Mouse (Mus musculus) lung, postnatal 25 days (tissue): Measurements from ENCODE around the gene Tcaf1.

ENCODE experiments used
- DNase-seq: peaks from one replicate; pipeline ENCODE4 v3.0.0; 2022; ENCODE audit warnings: low spot score

Tcaf1 gene

GRCm38 (mm10) chr6:42709291-42710211 lies at the start of gene Tcaf1:
Tcaf1 (minus strand) TSS chr6:42710088.
- peak; percentile 68 for DNase-seq

DNA sequence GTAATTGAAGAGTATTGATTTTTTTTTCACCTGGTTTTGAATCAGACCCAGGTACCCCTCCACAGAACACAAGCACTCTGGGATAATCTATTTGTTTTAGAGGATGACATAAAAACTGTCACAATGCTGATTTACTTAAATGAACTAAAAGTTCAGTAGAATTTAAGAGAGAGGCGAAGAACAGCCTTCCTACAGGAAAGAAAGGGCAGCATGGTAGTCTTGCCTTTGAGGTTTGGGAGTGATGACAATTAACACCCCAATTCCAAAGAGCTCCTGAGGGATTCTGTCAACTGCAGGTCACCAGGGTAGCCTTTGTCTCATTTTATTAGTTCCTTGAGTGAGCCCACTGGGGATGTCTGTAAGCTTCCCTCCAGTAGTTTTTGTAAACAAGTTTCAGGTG lies 46.2 kb upstream of the Tcaf1 start, which contains the start of gene Olfr38:
Olfr38 (plus strand) TSS at position 301 of the 400 bp plus-strand sequence.
- no peak for DNase-seq

GRCm38 (mm10) chr6:42747846-42748245 lies 38.0 kb upstream of the Tcaf1 start:
- DNase-seq, result no peak

DNA sequence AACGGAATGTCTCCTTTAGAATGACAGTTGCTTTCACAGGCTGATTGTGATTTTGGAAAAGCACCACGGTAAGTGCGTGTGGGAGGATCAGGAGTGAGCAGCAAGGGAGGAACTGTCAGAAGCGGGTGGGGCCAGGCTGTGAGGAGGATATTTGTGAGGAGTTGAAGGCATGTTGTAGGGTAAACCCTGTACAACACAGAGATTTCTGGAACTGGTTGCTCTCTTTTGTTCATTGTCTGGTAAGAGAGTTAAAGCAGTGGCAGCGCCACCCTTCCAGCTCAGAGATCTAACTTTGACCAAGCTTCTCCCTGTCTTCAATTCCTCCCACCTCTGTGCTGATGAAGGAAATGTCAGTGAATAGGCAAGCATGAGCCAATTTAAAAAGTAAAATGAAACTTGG lies 32.4 kb upstream of the Tcaf1 start:
- DNase-seq, result no peak

DNA sequence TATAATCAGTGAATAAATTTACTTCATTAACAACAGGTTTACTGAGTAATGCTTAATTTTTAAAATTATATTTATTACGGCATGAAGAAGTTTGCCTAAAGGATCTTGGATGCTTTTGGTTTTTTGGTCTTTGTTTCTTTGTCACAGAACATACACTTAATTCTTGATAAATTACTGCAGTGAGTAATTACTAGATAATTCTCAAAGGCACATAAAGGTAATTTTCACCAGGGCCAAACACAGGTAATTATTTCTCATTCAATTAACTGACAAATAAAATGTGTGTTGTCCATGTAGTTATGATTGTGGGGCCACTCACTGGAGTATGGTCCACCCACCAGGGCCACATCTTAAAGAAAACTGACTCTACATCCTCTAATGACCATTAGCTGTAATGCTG lies 29.2 kb upstream of the Tcaf1 start, which contains the start of gene Olfr453:
Olfr453 (plus strand) TSS at position 301 of the 400 bp plus-strand sequence.
- DNase-seq, result no peak

GRCm38 (mm10) chr6:42717973-42718372 lies 8.1 kb upstream of the Tcaf1 start:
- DNase-seq, result no peak

GRCm38 (mm10) chr6:42714668-42715067 lies 4.8 kb upstream of the Tcaf1 start:
- no peak for DNase-seq

DNA sequence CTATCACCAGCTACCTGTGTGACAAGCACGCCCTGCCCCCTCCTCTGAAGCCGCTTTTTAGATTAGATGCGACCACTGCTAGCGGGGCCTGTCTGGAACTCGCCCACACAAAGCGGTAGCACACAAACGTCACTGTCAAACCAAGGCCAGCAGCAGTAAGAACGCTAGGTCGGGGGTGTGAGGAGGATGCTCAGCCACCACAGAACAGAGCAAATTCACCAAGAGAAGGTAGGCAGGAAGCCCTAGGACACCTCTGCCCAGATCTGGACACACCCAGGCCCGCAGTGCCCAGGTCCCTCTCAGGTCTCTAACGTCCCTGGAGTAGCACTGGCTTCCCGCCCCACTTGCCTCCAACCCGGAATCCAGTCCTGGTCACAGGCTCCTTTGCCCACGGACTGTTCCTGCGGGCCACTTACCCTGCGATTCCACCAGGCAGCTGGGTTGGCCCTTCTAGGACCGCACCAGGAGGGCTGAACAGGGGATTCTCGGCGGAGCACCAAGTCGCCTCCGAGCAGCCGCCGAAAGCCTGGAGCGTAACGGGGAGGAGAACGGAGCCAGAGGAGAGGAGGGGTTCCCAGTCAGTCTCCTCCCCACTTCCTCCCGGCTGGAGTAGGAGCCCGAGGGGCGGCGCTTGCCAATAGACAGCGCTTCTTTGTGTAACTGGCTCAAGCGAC lies 17.2 kb downstream of the Tcaf1 start:
- peak; percentile 83 for DNase-seq

DNA sequence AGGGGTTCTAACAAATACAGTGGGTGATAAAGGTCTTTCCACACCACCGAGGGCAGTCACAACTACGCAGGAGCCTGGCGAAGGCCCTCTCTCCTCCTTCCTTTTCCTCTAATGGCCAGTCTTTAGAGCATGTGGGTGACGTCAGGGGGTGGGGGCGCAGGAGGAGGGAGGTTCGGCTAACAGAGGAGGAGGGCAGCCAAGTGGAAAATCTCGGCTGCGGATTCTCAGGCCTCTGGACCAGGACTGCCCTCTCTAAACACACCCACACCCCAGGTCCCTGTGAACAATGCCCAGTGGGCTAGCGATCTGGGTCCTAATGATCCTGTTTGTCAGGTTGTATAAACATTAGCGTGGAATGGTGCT lies 17.8 kb downstream of the Tcaf1 start:
- DNase-seq, result peak; percentile 85

- no peak for DNase-seq
These were observed 20.1 kb downstream of the Tcaf1 start for GRCm38 (mm10) chr6:42689761-42690160.

GRCm38 (mm10) chr6:42687907-42688306 lies 22.0 kb downstream of the Tcaf1 start:
- no peak for DNase-seq

- DNase-seq, result no peak
These were observed 29.8 kb downstream of the Tcaf1 start for GRCm38 (mm10) chr6:42680077-42680476.

- no peak for DNase-seq
These were observed 33.9 kb downstream of the Tcaf1 start for GRCm38 (mm10) chr6:42676011-42676410.

DNA sequence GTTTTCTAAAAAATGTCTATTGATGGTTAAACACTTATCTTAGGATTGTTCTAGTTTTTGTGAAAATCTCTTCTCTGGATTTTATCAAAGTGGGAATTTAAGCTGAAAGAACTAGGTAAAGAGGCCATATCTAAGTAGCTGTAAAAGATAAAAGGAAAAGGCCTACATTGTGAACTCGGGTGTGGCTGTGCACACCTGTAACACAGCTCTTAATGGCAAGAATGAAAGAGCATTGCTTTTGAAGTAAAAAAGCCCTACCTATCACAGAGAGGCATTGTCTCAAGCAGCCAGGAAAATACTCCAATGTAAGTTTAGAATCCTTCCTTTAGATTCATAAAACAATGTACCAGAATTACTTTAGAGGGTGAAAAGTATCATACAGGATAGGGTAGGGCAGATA lies 38.1 kb downstream of the Tcaf1 start:
- no peak for DNase-seq

GRCm38 (mm10) chr6:42667722-42668121 lies 42.2 kb downstream of the Tcaf1 start:
- no peak for DNase-seq

DNA sequence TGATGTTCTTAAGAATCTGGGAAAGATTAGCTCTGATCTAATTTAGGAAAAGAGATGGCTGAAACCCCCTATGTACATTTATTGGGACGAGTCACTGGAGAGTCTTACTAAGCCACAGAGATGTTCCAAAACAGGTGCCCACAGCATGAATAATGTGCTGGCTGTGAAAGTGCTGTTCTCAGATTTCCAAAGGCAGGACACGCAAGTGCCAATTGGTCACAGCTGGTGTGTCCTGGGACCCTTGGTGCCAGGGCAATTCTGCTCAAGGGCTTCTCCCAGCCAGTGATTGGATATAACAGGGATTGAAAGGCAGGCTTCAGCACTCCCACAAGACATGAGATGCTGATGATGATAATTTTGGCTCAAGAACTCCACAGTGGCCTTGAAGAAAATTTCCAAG lies 48.1 kb downstream of the Tcaf1 start:
- no peak for DNase-seq

DNA sequence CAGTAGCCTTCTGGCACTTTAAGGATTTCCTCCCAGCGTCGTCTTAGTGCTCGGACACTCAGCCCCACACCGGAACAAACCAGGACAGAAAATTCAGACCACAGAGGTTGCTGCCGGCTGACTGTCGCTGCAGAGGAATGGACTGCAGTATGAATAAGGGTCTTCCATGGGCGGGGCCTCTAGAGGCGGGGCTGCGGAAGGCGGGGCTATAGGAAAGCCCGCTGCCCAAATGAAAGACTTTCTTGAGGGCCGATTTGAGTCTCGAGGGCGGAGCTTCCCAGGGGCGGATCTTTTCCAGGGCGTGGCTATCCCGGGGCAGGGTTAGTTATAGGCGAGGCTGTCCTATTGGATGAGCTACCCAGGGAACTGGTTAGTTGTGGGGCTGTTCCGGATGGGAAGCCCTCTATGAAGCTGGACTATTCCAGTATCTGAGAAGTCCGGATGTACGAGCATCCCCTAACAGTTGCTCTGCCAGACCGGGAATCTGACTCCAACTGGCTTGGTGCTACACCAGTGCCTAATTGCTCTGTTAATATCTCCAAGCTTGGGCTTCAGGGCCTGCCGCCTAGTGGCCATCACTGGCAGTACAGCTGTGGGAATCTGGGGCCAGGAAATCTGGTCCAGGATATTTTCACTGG lies 64.9 kb downstream of the Tcaf1 start, which contains the start of gene Tcaf2:
Tcaf2 (minus strand) TSS at position 343 of the 638 bp plus-strand sequence.
- peak; percentile 92 for DNase-seq

GRCm38 (mm10) chr6:42634393-42634792 lies 75.5 kb downstream of the Tcaf1 start:
- DNase-seq, result no peak

DNA sequence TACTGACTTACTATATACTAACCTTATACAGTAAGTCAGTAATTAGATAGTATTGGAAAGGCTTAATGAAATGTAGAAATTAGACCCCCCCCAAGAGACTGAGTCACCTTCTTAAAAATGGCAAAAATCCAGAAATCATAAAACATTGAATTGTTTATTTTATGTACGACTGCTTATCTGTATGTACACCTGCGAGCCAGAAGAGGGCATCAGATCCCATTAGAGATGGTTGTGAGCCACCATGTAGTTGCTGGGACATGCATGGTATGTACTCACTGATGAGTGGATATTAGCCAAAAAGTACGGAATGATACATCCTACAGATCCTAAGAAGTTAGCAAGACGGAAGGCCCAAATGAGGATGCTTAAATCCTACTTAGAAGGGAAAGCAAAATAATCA lies 78.5 kb downstream of the Tcaf1 start:
- no peak for DNase-seq
